Mouse (Mus musculus): ENCODE measurements around the gene Nadk2. TPM values are rescaled to one million over a fixed set of nuclear protein-coding genes. Genes with fewer than 3 reads are reported as not detected.

Gene Nadk2
- total RNA-seq, 4 experiments from 2014 or later: 30.8 to 41.8 (median 37.9) TPM

DNA sequence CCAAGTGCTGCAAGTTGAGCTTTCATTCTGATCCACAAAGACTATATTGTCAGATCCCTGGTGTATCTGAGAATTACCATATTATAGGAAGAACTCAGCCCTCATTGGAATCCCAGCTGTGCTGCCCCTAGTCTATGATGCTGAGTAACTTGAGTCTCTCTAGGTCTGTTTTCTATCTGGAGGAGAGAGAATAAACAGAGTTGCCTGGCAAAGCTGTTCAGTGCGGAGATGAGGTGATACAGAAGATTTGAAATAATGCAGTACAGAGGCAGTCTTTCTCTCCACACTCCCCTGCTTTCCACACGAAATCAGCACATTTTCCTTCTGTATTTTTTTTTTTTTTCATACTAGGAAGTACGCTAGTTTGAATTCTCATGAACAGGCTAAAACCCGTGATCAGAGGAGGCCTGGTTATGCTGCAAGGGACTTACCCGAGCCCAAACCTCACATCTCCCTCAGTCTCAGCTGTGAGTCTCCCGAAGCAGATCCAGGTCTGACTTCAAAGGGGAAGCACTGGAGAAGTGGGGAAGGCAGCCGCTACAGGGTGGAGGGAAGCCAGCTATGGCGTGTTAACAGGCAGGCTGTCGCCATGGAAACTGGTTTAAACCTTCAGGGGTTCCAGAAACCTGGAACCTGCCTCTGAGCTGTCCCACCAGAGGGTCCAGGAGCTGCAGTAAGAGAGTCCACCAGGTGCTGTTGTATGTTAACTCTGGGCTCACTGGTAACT lies 59.9 kb downstream of the Nadk2 start:
- no peak for DNase-seq (ENCODE audit: low spot score in 2 of 2)

DNA sequence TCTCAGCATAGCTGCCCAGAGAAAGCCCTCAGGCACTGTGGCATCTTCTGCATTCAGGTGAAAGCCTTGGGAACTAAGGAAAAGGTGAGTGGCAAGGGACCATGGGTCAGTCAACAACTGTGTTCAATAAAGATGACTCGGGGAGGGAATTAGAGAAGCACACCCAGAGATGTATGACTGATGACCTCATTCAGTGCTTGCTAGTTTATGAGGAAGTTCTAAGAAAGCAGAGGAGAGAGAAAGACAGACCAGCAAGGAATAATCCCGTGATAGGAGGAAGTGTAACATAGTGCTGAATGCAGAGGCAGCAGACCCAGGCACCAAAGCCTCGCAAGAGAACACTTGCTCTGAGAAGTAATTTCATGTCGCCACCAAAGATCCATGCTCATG lies 60.4 kb downstream of the Nadk2 start:
- DNase-seq (ENCODE audit: low spot score in 2 of 2): no peak

DNA sequence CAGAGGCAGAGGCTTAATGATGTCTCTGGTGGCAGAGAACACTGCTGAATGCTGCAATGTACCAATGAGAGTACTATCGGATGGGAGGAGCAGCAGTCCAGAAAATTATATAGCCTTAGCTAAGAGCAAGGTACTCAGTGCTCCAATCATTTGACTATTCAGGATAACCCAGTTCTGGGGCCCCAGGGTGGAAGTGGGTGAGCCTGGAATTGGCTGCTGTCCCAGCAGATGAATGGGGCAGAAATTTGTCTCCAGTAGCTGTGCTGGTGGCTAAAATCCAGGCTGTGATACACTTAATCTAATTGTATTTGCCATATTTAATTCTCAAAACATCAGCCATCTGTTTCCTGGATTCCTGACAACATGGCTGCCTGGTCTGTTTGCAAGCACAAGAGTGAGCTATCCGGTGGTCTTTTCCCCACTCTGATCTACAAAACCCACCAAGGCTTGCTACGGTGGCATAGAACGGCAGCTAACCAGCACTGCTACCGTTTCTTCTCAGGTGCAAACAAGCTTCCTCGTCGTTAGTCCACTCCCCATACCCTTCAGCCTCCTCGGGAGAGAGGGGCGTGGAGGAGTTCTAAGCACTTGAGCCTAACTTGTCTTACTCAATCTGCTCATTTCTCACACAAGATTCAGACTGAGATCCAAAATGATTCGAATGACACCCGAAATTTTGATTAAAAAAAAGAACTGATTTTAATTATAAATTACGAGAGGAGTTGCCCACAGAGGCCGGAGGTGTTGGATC lies 61.8 kb downstream of the Nadk2 start:
- no peak for DNase-seq (ENCODE audit: low spot score in 2 of 2)

DNA sequence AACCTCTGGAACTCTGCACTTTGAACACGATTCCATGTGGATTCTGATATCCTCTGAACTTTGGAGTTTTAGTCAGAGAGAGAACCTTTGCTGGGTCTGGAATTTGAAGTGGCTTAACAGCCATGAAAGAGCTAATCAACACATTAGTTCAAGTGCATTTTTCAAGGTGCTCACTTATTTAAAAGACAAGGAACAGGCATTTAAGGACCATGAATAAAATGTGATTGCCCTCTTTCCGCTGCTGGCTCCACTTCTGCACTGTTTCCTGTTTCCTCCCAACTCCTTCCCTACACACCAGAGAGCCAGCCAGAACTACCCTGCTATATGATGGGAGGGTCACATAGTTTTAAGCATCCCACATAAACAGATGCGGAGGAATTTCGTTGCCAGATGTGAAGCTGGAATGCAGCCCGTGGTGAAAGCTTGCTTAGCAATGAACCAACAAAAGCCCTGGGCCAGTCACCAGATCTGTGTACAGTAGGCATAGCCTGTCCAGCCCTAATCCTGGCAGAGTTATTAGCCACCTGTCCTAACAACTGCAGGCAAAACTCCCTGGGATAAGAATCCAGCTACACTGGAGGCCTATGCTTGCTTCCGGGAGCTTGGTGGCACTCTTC lies 63.9 kb downstream of the Nadk2 start:
- peak in 1 of 2 experiments; percentile 9 for DNase-seq (ENCODE audit: low spot score in 2 of 2)

DNA sequence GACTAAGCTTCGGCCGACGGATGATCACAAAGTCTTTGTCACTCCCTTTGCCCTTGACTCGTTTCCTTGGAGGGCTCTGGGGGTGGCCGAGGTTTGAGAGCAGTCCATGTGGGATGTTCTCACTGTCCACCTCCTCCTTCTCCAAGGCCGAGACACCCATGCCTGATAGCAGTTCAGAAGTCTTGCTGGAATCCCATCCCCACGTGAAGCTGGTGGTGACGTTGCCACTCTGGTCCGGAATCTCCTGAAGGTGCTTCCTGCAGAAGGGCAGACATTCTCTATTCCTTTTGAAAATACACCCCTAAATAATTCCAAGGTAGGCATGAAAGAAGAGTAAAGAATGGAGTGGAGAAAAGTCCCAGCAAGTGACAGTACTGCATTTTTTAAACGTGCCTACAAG lies 68.4 kb downstream of the Nadk2 start:
- DNase-seq (ENCODE audit: low spot score in 2 of 2): no peak

DNA sequence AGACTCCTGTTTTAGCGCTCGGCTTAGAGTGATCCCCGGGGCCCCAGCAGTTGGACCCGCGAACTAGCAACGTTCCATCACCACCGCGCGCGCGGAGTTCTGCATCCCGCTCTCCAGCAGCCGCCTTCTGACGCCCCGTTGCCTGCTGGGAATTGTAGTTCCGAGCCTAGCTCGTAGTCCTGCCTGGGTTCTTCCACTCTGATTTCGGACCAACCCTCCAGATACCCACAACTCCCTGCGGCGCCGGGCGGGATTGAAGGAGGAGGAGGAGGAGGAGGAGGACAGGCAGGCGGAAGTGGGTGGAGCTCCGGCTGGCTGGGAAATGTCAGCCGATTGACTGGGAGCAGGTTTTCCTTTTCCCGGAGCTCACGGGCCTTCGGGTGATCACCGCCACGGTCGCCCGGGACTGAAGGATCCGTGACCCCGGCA lies 69.2 kb downstream of the Nadk2 start, which contains the start of gene Lmbrd2:
Lmbrd2 (plus strand) TSS at position 299 of the 429 bp plus-strand sequence.
- peak; percentile 93 to 94 for DNase-seq (ENCODE audit: low spot score in 2 of 2)

DNA sequence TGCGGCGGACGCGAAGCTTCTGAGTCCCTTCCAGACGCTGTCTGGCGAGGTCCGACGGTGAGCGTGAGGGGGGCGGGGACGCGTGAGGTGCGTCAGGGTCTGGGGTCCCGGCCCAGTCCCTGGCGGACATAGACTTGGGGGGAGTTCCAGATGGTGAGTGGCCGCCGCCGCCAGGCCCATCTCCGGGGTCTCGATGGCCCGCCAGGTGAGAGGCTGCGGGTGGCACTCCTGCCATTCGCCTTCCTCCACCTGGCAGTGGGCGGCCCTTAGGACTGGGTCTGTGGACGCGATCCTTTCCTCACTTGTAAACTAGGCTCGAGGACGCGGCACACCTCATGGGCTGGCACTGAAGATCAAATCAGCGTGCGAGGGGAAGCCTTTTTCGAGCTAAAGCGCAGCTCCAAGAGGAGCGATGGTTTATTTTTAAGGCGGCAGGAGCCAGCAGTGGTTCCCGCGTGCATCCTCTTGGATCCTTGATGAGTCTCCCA lies 69.7 kb downstream of the Nadk2 start:
- no peak for DNase-seq (ENCODE audit: low spot score in 2 of 2)

DNA sequence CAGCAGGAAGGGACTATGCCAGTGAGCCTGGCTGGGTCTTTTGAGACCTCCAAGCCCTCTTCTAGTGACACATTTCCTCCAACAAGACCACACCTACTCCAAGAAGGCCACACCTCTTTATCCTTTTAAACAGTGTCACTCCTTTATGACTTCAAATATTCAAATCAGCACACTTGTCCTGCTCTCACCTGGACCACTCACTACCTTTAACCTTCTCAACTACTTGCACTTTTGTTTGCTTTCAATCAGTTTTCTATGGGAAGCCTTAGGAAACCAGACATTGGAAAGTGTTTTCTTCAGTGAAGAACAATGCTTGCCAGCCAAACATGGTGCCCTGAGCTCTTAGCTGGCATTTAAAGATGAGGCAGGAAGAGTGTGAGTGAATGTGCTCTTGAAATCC lies 84.3 kb downstream of the Nadk2 start, which contains the start of gene Skp2:
Skp2 (minus strand) TSS at position 101 of the 400 bp plus-strand sequence.
- DNase-seq (ENCODE audit: low spot score in 2 of 2): no peak

Other genes starting within 250 kb of the Nadk2 start
- under 1 TPM in 1 of 4 experiments, not detected in 3; 0.12 TPM for gene Ranbp3l, start 103.3 kb upstream of the Nadk2 start, total RNA-seq (2022)
- gene Lmbrd2, start 69.3 kb downstream of the Nadk2 start, total RNA-seq (2022): 10 to 100 TPM; 15.9 to 19.6 (median 16.6) TPM
- gene Skp2, start 84.2 kb downstream of the Nadk2 start, total RNA-seq (2022): under 1 TPM; 0.15 to 0.53 (median 0.35) TPM
- gene Ugt3a1, start 205.6 kb downstream of the Nadk2 start, total RNA-seq (2022): not detected

Measured in gastrocnemius, adult 8-10 months (tissue).